Mouse (Mus musculus) heart, adult 2 months (tissue): ENCODE measurements around the gene Gm10337. TPM values are rescaled to one million over a fixed set of nuclear protein-coding genes. Genes with fewer than 3 reads are reported as not detected.

Source experiments
- DNase-seq, 2 experiments: peaks; one replicate each; pipeline ENCODE4 v3.0.0; 2021
- H3K27ac ChIP-seq: fragments of 200-600 bp; 2 replicates; pipeline ENCODE4 v1.8.1; 2022
- H3K27me3 ChIP-seq: fragments of 200-500 bp; 2 replicates; pipeline ENCODE4 v1.6.1; 2012; ENCODE audit warnings: mild to moderate bottlenecking, low read length, inconsistent platforms, mixed read lengths; ENCODE audit not compliant: control insufficient read depth, insufficient read depth
- H3K36me3 ChIP-seq: fragments of 200-500 bp; 2 replicates; pipeline ENCODE4 v1.6.1; 2012; ENCODE audit warnings: low read length, inconsistent platforms; ENCODE audit not compliant: control insufficient read depth, insufficient read depth
- H3K4me1 ChIP-seq: fragments of 200-500 bp; 2 replicates; pipeline ENCODE4 v1.6.1; 2011; ENCODE audit warnings: low read length; ENCODE audit not compliant: control insufficient read depth, insufficient read depth
- H3K4me3 ChIP-seq: fragments of 200-600 bp; 2 replicates; pipeline ENCODE4 v1.8.1; 2022
- H3K79me2 ChIP-seq: fragments of 200-500 bp; replicated peaks from 2 replicates; pipeline ENCODE4 v1.6.1; 2012; ENCODE audit warnings: mild to moderate bottlenecking, inconsistent platforms, low read length, moderate library complexity, mixed read lengths; ENCODE audit not compliant: control insufficient read depth, insufficient read depth
- H3K9ac ChIP-seq: fragments of 200-500 bp; 2 replicates; pipeline ENCODE4 v1.6.1; 2012; ENCODE audit warnings: low read depth, mild to moderate bottlenecking, control low read depth, inconsistent platforms, low read length, mixed read lengths
- CTCF ChIP-seq: fragments of 200-600 bp; IDR thresholded peaks from 2 replicates; pipeline ENCODE4 v1.8.1; 2022; ENCODE audit warnings: antibody characterized with exemption, mild to moderate bottlenecking, moderate library complexity
- EP300 ChIP-seq: fragments of 200-500 bp; IDR thresholded peaks from 2 replicates; pipeline ENCODE4 v1.6.1; 2011; ENCODE audit warnings: low read depth, low read length, control low read depth; ENCODE audit not compliant: insufficient read depth
- POLR2A ChIP-seq: fragments of 200-500 bp; IDR thresholded peaks from 2 replicates; pipeline ENCODE4 v1.6.1; 2011; ENCODE audit warnings: mild to moderate bottlenecking, low read depth, low read length, control low read depth; ENCODE audit not compliant: insufficient read depth
- WGBS: fragments of 180-500 bp; shearing (Covaris S2); methylation state at CpG from one replicate; pipeline ENCODE4 v1.1.7; 2018; 5-methylcytosine and 5-hydroxymethylcytosine counted together
- intact Hi-C: fragments of 180-260 bp; cut with DNase I; formaldehyde crosslinking; loops from one replicate; pipeline ENCODE4 v1.15.1; 2025
- polyA plus RNA-seq: library from polyadenylated mRNA; depleted of rRNA; stranded (reverse); fragments of >200 nt; gene quantifications from 2 replicates; pipeline ENCODE4 v1.2.3, GENCODE M21; 2012
- total RNA-seq, 2 experiments: library from RNA; stranded (reverse); gene quantifications; 2 replicates each; pipeline ENCODE4 v1.2.3; 2021

Gm10337 gene
- total and polyA plus RNA-seq, 3 experiments: not detected

- TF ChIP-seq POLR2A (no peak), EP300 (no peak), CTCF (no peak)
- Histone ChIP-seq H3K4me3 (peak overlapping the region; percentile 87; the same call in 1 of the 2 replicates), H3K9ac (peak overlapping the region; percentile 98), H3K36me3 (no peaks in the 10 kb centered on the region), H3K79me2 (no peaks in the 10 kb centered on the region), H3K27ac (peak overlapping the region; percentile 99), H3K4me1 (peaks cover 2% of the 10 kb centered on the region; the same call in 1 of the 2 replicates), H3K27me3 (no peaks in the 10 kb centered on the region)
- DNase-seq: no peak
- intact Hi-C loops: loop anchor here (2.0 to 10.0 kb wide), 3 partner anchors 49 to 135 kb away; partner anchors contain the start of genes Pcbp2 and Sp1
- 27% methylated on average over 17 of the region's 17 CpGs for WGBS
Measured at GRCm38 (mm10) chr15:102519211-102520141, 16.0 kb downstream of the Gm10337 start.

DNA sequence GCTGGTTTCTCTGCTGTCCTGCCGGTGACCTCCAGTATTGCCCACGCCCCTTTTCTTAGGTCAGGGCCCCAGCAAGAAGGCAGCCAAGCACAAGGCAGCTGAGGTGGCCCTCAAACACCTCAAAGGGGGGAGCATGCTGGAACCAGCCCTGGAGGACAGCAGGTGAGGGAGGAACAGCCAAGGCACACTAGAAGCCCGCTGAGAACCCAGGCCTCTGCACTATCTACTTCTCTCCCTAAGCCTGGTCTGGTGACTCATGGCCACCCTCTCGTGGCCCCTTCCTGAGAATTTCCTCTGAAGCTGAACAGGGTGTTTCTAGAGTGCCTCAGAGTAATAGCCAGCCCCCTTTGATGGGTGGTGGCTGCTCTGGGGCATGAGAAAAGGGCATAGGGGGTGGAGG, 16.9 kb downstream of the Gm10337 start:
- no peaks in the 10 kb centered on the region for H3K79me2 ChIP-seq
- H3K9ac ChIP-seq: no peak overlapping the region
- no peak for DNase-seq
- H3K36me3 ChIP-seq: no peaks in the 10 kb centered on the region
- H3K27me3 ChIP-seq: no peaks in the 10 kb centered on the region
- 25% methylated on average over 4 of the region's 4 CpGs for WGBS
- no peak overlapping the region for H3K27ac ChIP-seq
- H3K4me3 ChIP-seq: no peak overlapping the region
- no peak for TF ChIP-seq POLR2A
- H3K4me1 ChIP-seq: peaks cover 2% of the 10 kb centered on the region; the same call in 1 of the 2 replicates
- intact Hi-C loops: loop anchor here (10.0 kb wide), 1 partner anchor 136 kb away; no protein-coding TSS in a partner anchor

- 72% methylated on average over 4 of the region's 4 CpGs for WGBS
- intact Hi-C loops: loop anchor here (10.0 kb wide), 1 partner anchor 137 kb away; no protein-coding TSS in a partner anchor
- H3K4me3 ChIP-seq: no peak overlapping the region
Measured at GRCm38 (mm10) chr15:102521480-102521879, 18.0 kb downstream of the Gm10337 start.

GRCm38 (mm10) chr15:102524892-102525485, 21.5 kb downstream of the Gm10337 start, which contains the start of gene Npff:
Gene Npff (minus strand): TSS chr15:102524942.
- H3K36me3 ChIP-seq: no peaks in the 10 kb centered on the region
- H3K27ac ChIP-seq: no peak within 1 kb of the TSS
- H3K9ac ChIP-seq: no peak within 1 kb of the TSS
- DNase-seq: peak; percentile 67 to 79
- no peaks in the 10 kb centered on the region for H3K4me1 ChIP-seq
- no peaks in the 10 kb centered on the region for H3K79me2 ChIP-seq
- intact Hi-C loops: loop anchor here (10.0 kb wide), 1 partner anchor 140 kb away; no protein-coding TSS in a partner anchor
- WGBS: 8% methylated on average over 3 of the region's 3 CpGs
- no peak within 1 kb of the TSS for H3K4me3 ChIP-seq
- no peaks in the 10 kb centered on the region for H3K27me3 ChIP-seq
- TF ChIP-seq EP300: peak; percentile 86
- TF ChIP-seq CTCF: 0 out of 2 replicates have a peak, but pooled peaks have one; percentile 99
- 0 out of 2 replicates have a peak, but pooled peaks have one; percentile 6 for TF ChIP-seq POLR2A

More at GRCm38 (mm10) chr15:102521480-102521879, 18.0 kb downstream of the Gm10337 start:
- no peak for DNase-seq
- H3K4me1 ChIP-seq: no peaks in the 10 kb centered on the region; the same call in 1 of the 2 replicates
- no peaks in the 10 kb centered on the region for H3K79me2 ChIP-seq
- no peaks in the 10 kb centered on the region for H3K27me3 ChIP-seq
- no peak overlapping the region for H3K9ac ChIP-seq
- H3K36me3 ChIP-seq: no peaks in the 10 kb centered on the region
- H3K27ac ChIP-seq: no peak overlapping the region
- TF ChIP-seq CTCF (no peak), POLR2A (no peak), EP300 (no peak)

GRCm38 (mm10) chr15:102526111-102527002, 22.8 kb downstream of the Gm10337 start:
- Histone ChIP-seq H3K4me3 (no peak overlapping the region), H3K9ac (no peak overlapping the region), H3K79me2 (no peaks in the 10 kb centered on the region), H3K36me3 (peaks cover 5% of the 10 kb centered on the region; the same call in 1 of the 2 replicates), H3K27me3 (no peaks in the 10 kb centered on the region), H3K4me1 (no peaks in the 10 kb centered on the region), H3K27ac (no peak overlapping the region)
- intact Hi-C loops: loop anchor here (10.0 kb wide), 1 partner anchor 142 kb away; no protein-coding TSS in a partner anchor
- 61% methylated on average over 6 of the region's 6 CpGs for WGBS
- DNase-seq: no peak
- no peak for TF ChIP-seq EP300
- no peak for TF ChIP-seq POLR2A
- no peak for TF ChIP-seq CTCF
